Mouse (Mus musculus) bone marrow macrophage, adult 2 months (primary cell): Measurements from ENCODE around the gene Zc3h7b.

Source experiments
- CTCF ChIP-seq: IDR thresholded peaks from 2 replicates; pipeline ENCODE4 v1.5.1; 2012; ENCODE audit warnings: low read depth, mild to moderate bottlenecking, low read length, moderate library complexity
- POLR2A ChIP-seq: IDR thresholded peaks from 2 replicates; pipeline ENCODE4 v1.6.1; 2012; ENCODE audit warnings: mild to moderate bottlenecking, low read depth, low read length, borderline replicate concordance

DNA sequence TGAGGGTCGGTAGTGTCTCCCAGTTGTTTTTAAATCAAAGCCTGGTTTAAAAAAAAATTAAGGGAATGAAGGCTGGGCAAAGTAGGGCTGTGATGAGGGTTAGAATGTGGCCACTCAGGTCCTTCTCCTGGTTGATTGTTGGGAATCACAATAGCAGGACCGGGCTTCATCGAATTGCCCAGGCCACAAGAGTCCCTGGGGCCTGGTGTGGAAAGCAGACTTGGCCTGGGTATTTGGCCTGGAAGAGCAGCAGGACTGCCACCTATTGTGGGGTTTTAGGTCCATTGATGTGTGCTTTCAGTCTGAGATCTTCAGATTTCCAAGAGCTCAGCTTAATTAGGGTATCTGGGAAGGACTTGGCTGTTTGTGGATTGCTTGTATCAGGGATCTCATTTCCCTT, 67.4 kb downstream of the Zc3h7b start:
- no peak for TF ChIP-seq CTCF
- no peak for TF ChIP-seq POLR2A
